Mouse (Mus musculus) embryonic facial prominence, embryonic 14.5 days (tissue): ENCODE measurements at regions not wholly inside any gene's neighbourhood (a gene's known extent, or its start where the extent isn't known, plus 50 kb on each side); places are given as distances from the start of the nearest gene placed in this dataset.

Experiments
- ATAC-seq: fragments of 200-750 bp; cut with Nextera tagmentation; 2 replicates; pipeline ENCODE4 v1.8.0; 2017; ENCODE audit warnings: low read depth, moderate number of reproducible peaks, moderate TSS enrichment
- DNase-seq: peaks from one replicate; pipeline ENCODE4 v3.0.0-alpha.2; 2015; ENCODE audit warnings: low spot score
- H3K27ac ChIP-seq: fragments of 300-500 bp; sonication (generic); replicated peaks from 2 replicates; pipeline ENCODE4 v1.5.1; 2014; ENCODE audit warnings: low read depth, mild to moderate bottlenecking, low read length, moderate library complexity
- H3K27me3 ChIP-seq: fragments of 300-500 bp; sonication (generic); replicated peaks from 2 replicates; pipeline ENCODE4 v1.6.1; 2014; ENCODE audit warnings: low read length; ENCODE audit not compliant: control insufficient read depth, insufficient read depth
- H3K36me3 ChIP-seq: fragments of 300-500 bp; sonication (generic); 2 replicates; pipeline ENCODE4 v1.6.1; 2014; ENCODE audit warnings: low read length, mixed read lengths; ENCODE audit not compliant: control insufficient read depth, insufficient read depth
- H3K4me1 ChIP-seq: fragments of 300-500 bp; sonication (generic); 2 replicates; pipeline ENCODE4 v1.6.1; 2014; ENCODE audit warnings: antibody characterized with exemption, low read length; ENCODE audit not compliant: control insufficient read depth, insufficient read depth
- H3K4me2 ChIP-seq: fragments of 300-500 bp; sonication (generic); 2 replicates; pipeline ENCODE4 v1.6.1; 2014; ENCODE audit warnings: low read depth, mild to moderate bottlenecking, low read length, moderate library complexity, mixed read lengths
- H3K4me3 ChIP-seq: fragments of 300-500 bp; sonication (generic); 2 replicates; pipeline ENCODE4 v1.5.1; 2014; ENCODE audit warnings: low read depth, mild to moderate bottlenecking, low read length
- H3K9ac ChIP-seq: fragments of 300-500 bp; sonication (generic); 2 replicates; pipeline ENCODE4 v1.6.1; 2014; ENCODE audit warnings: low read depth, mild to moderate bottlenecking, low read length, moderate library complexity, mixed read lengths
- H3K9me3 ChIP-seq: fragments of 300-500 bp; sonication (generic); 2 replicates; pipeline ENCODE4 v1.6.1; 2016; ENCODE audit warnings: low read length; ENCODE audit not compliant: control insufficient read depth
- WGBS: fragments of 180-500 bp; shearing (Covaris S2); extraction: QIAGEN DNeasy Blood & Tissue Kit; methylation state at CpG from one replicate; pipeline ENCODE4 v1.1.7; 2014; 5-methylcytosine and 5-hydroxymethylcytosine counted together

DNA sequence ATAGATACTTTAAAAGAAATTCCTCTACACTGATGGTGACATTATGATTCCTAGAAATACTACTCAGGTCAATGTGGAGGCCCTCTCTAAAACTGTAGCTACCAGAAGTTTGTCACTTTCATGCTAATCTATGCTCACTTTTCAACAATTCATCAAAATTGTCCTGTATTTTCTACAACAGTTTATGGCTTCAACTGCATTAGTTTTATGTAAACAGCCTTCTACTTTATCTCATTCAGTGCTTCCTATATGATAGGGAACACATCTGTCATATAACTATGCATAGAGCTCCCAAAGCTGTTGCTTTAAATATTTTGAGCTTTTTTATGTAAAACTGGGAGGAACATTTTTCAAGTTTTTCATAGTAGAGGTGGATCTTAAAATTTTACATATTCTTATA is 338.7 kb upstream of the Dph6 start:
- H3K4me2 ChIP-seq: no peak overlapping the region
- H3K36me3 ChIP-seq: no peaks in the 10 kb centered on the region
- ATAC-seq: no peak

DNA sequence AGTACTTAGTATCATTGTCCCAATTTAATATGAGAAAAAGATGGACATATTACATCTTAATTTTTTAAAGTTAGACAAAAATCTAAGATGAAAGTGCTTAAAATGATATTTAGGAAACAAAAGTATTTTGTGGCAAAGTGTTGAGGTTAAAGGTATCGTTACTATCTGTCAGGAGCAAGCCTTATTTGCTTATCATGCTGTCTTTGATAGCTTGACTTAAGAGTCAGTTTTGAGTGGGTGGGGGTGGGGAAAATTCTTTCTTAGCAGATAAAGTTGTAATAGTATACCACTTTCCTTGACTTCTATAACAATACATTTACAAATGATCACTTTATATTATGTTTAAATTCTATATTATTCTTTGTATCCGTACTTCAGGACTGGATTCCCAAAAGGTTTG is 339.1 kb upstream of the Dph6 start:
- ATAC-seq (no peak), DNase-seq (no peak)
- H3K9ac ChIP-seq: no peak overlapping the region
- WGBS: 79% methylated on average over 2 of the region's 2 CpGs
- no peaks in the 10 kb centered on the region for H3K27me3 ChIP-seq
- 0 out of 2 replicates have a peak, but pooled peaks cover 5% of the 10 kb centered on the region for H3K9me3 ChIP-seq
- H3K36me3 ChIP-seq: no peaks in the 10 kb centered on the region
- no peak overlapping the region for H3K4me3 ChIP-seq
- no peak overlapping the region for H3K27ac ChIP-seq
- H3K4me2 ChIP-seq: no peak overlapping the region
- H3K4me1 ChIP-seq: no peaks in the 10 kb centered on the region

More for the DNA sequence above, 338.7 kb upstream of the Dph6 start:
- DNase-seq: no peak
- Histone ChIP-seq H3K9me3 (0 out of 2 replicates have a peak, but pooled peaks cover 5% of the 10 kb centered on the region), H3K9ac (no peak overlapping the region), H3K27ac (no peak overlapping the region), H3K4me1 (no peaks in the 10 kb centered on the region), H3K27me3 (no peaks in the 10 kb centered on the region), H3K4me3 (no peak overlapping the region)

DNA sequence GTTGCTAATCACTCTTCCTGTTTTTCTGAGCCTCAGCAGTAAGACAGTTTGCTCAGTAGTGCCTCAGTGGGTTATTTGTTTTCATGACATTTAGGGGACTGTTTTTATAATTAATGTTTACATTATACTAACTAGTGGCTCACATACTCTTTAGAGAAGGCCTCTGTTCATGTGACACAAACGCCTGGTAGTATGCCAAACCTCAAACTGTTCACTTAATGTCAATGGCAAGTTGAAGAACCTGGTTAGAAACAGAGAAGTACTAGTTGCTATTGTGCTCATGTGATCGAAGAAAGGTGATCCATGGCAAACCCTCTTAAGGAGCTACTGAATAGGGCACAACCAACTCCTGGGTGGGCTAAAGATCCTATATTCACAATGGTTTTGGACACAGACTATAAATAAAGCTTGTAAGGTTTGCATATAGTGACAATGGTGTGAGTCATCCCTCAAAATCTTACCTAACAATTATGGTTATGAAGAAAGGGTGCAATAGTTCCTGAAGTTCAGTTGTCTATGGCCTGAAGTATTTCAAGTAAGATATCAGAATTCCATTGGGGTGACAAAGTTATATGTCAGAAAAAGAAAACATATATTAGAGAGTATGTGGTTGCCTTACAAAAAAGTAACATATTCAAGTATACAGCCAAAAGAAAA is 340.1 kb upstream of the Dph6 start:
- 76% methylated on average over 2 of the region's 2 CpGs for WGBS
- H3K4me1 ChIP-seq: no peaks in the 10 kb centered on the region
- 0 out of 2 replicates have a peak, but pooled peaks cover 5% of the 10 kb centered on the region for H3K9me3 ChIP-seq
- H3K9ac ChIP-seq: no peak overlapping the region
- no peaks in the 10 kb centered on the region for H3K36me3 ChIP-seq
- H3K27me3 ChIP-seq: no peaks in the 10 kb centered on the region
- no peak for ATAC-seq
- H3K4me3 ChIP-seq: no peak overlapping the region
- no peak overlapping the region for H3K4me2 ChIP-seq
- H3K27ac ChIP-seq: no peak overlapping the region
- no peak for DNase-seq

GRCm38 (mm10) chr2:115013916-115014315 is 359.2 kb upstream of the Dph6 start:
- H3K27ac ChIP-seq: no peak overlapping the region
- no peak overlapping the region for H3K9ac ChIP-seq
- H3K27me3 ChIP-seq: no peaks in the 10 kb centered on the region
- H3K4me2 ChIP-seq: no peak overlapping the region
- H3K9me3 ChIP-seq: no peaks in the 10 kb centered on the region
- ATAC-seq: no peak
- 64% methylated on average over 1 of the region's 1 CpGs for WGBS
- no peak overlapping the region for H3K4me3 ChIP-seq
- H3K36me3 ChIP-seq: no peaks in the 10 kb centered on the region
- H3K4me1 ChIP-seq: no peaks in the 10 kb centered on the region
- peak; percentile 18 for DNase-seq

GRCm38 (mm10) chr2:115026777-115027176 is 372.0 kb upstream of the Dph6 start:
- no peaks in the 10 kb centered on the region for H3K9me3 ChIP-seq
- H3K4me2 ChIP-seq: no peak overlapping the region
- H3K4me3 ChIP-seq: no peak overlapping the region
- 91% methylated on average over 3 of the region's 3 CpGs for WGBS
- no peak overlapping the region for H3K27ac ChIP-seq
- no peak overlapping the region for H3K9ac ChIP-seq
- H3K4me1 ChIP-seq: no peaks in the 10 kb centered on the region
- no peak for DNase-seq
- no peak for ATAC-seq
- H3K36me3 ChIP-seq: no peaks in the 10 kb centered on the region
- no peaks in the 10 kb centered on the region for H3K27me3 ChIP-seq

GRCm38 (mm10) chr2:115031134-115031533 is 376.4 kb upstream of the Dph6 start:
- no peak for ATAC-seq
- 41% methylated on average over 2 of the region's 2 CpGs for WGBS

GRCm38 (mm10) chr2:115036205-115036604 is 381.4 kb upstream of the Dph6 start:
- H3K27ac ChIP-seq: no peak overlapping the region
- no peak overlapping the region for H3K9ac ChIP-seq
- H3K4me3 ChIP-seq: no peak overlapping the region
- H3K4me2 ChIP-seq: no peak overlapping the region
- no peaks in the 10 kb centered on the region for H3K36me3 ChIP-seq
- H3K4me1 ChIP-seq: no peaks in the 10 kb centered on the region
- ATAC-seq (no peak; the same call in 1 of the 2 replicates), DNase-seq (peak; percentile 78)
- no peaks in the 10 kb centered on the region for H3K27me3 ChIP-seq
- WGBS: 32% methylated on average over 3 of the region's 3 CpGs
- H3K9me3 ChIP-seq: no peaks in the 10 kb centered on the region

More at GRCm38 (mm10) chr2:115031134-115031533, 376.4 kb upstream of the Dph6 start:
- Histone ChIP-seq H3K4me2 (no peak overlapping the region), H3K9me3 (no peaks in the 10 kb centered on the region), H3K36me3 (no peaks in the 10 kb centered on the region), H3K27me3 (no peaks in the 10 kb centered on the region), H3K4me3 (no peak overlapping the region), H3K27ac (no peak overlapping the region), H3K9ac (no peak overlapping the region), H3K4me1 (no peaks in the 10 kb centered on the region)
- no peak for DNase-seq

GRCm38 (mm10) chr2:115042299-115042785 is 387.6 kb upstream of the Dph6 start:
- 41% methylated on average over 7 of the region's 7 CpGs for WGBS

More at GRCm38 (mm10) chr2:115042299-115042785, 387.6 kb upstream of the Dph6 start:
- Histone ChIP-seq H3K4me2 (no peak overlapping the region), H3K27ac (no peak overlapping the region), H3K36me3 (no peaks in the 10 kb centered on the region), H3K27me3 (no peaks in the 10 kb centered on the region), H3K9ac (no peak overlapping the region), H3K4me3 (no peak overlapping the region), H3K9me3 (no peaks in the 10 kb centered on the region), H3K4me1 (no peaks in the 10 kb centered on the region)
- ATAC-seq (no peak), DNase-seq (peak; percentile 36)
